Mouse (Mus musculus) cortical plate, adult 2 months (tissue): ENCODE data around the gene Als2cl.

Source experiments
- CTCF ChIP-seq: fragments of 200-500 bp; IDR thresholded peaks from 2 replicates; pipeline ENCODE4 v1.5.1; 2011; ENCODE audit warnings: mild to moderate bottlenecking, control low read depth, low read length; ENCODE audit not compliant: insufficient read depth; ENCODE audit errors: extremely low read depth
- POLR2A ChIP-seq: fragments of 200-500 bp; IDR thresholded peaks from 2 replicates; pipeline ENCODE4 v1.6.1; 2011; ENCODE audit warnings: mild to moderate bottlenecking, low read length, control low read depth; ENCODE audit not compliant: insufficient read depth; ENCODE audit errors: extremely low read depth

GRCm38 (mm10) chr9:110950109-110950508, 70.4 kb downstream of the Als2cl start:
- TF ChIP-seq CTCF = no peak
- TF ChIP-seq POLR2A = no peak
